Mouse (Mus musculus) cerebellum, postnatal 36 days (tissue): ENCODE measurements around the gene Surf2.

Experiments used
- DNase-seq, 2 experiments: peaks; one replicate each; pipeline ENCODE4 v3.0.0; 2021 to 2022; ENCODE audit warnings: mixed read lengths in 2 of 2

Surf2 gene

GRCm38 (mm10) chr2:26914148-26914941 is 1.8 kb upstream of the Surf2 start:
- DNase-seq: no peak

- DNase-seq: no peak
Measured at GRCm38 (mm10) chr2:26916738-26917137, 571 bp downstream of the Surf2 start.

GRCm38 (mm10) chr2:26919684-26920083 is 3.5 kb downstream of the Surf2 start:
- DNase-seq: no peak

- no peak for DNase-seq
Measured at GRCm38 (mm10) chr2:26920190-26920855, 4.2 kb downstream of the Surf2 start.

GRCm38 (mm10) chr2:26921784-26922183 is 5.6 kb downstream of the Surf2 start:
- no peak for DNase-seq

GRCm38 (mm10) chr2:26927745-26928476 is 11.7 kb downstream of the Surf2 start:
- no peak for DNase-seq

GRCm38 (mm10) chr2:26930390-26930789 is 14.2 kb downstream of the Surf2 start:
- peak; percentile 70 to 81 for DNase-seq

GRCm38 (mm10) chr2:26932473-26933303 is 16.5 kb downstream of the Surf2 start:
- peak; percentile 45 to 47 for DNase-seq

GRCm38 (mm10) chr2:26933304-26934055 is 17.3 kb downstream of the Surf2 start, which contains the start of the genes Surf4 and Stkld1:
Gene Surf4 (minus strand): TSS chr2:26933928.
Gene Stkld1 (plus strand): TSS chr2:26934047.
- DNase-seq: peak; percentile 89 to 94

GRCm38 (mm10) chr2:26935286-26935685 is 19.1 kb downstream of the Surf2 start:
- DNase-seq: no peak

- DNase-seq: no peak
Measured at GRCm38 (mm10) chr2:26936425-26936824, 20.3 kb downstream of the Surf2 start.

- DNase-seq: no peak
Measured at GRCm38 (mm10) chr2:26941539-26941938, 25.4 kb downstream of the Surf2 start.

GRCm38 (mm10) chr2:26943253-26943652 is 27.1 kb downstream of the Surf2 start:
- no peak for DNase-seq

- no peak for DNase-seq
Measured at GRCm38 (mm10) chr2:26950411-26950810, 34.2 kb downstream of the Surf2 start.

GRCm38 (mm10) chr2:26951346-26951905 is 35.3 kb downstream of the Surf2 start:
- no peak for DNase-seq

GRCm38 (mm10) chr2:26952193-26952592 is 36.0 kb downstream of the Surf2 start:
- DNase-seq: no peak

- peak in 1 of 2 experiments; percentile 20 for DNase-seq
Measured at GRCm38 (mm10) chr2:26952866-26953265, 36.7 kb downstream of the Surf2 start.

- DNase-seq: no peak
Measured at GRCm38 (mm10) chr2:26954735-26955395, 38.7 kb downstream of the Surf2 start.

- no peak for DNase-seq
Measured at GRCm38 (mm10) chr2:26956811-26957487, 40.8 kb downstream of the Surf2 start.

- DNase-seq: no peak
Measured at GRCm38 (mm10) chr2:26957488-26957859, 41.3 kb downstream of the Surf2 start.
